Mouse (Mus musculus) Muller cell, postnatal 12 days (primary cell): ENCODE measurements at regions not wholly inside any gene's neighbourhood (a gene's known extent, or its start where the extent isn't known, plus 50 kb on each side); places are given as distances from the start of the nearest gene placed in this dataset.

Experiments
- DNase-seq: peaks from one replicate; pipeline ENCODE4 v3.0.0-alpha.2; 2015; ENCODE audit errors: inconsistent ontology term

GRCm38 (mm10) chr10:38875667-38876245 lies 54.2 kb upstream of the Rfpl4b start:
- DNase-seq, result no peak

GRCm38 (mm10) chr10:38879271-38879670 lies 57.7 kb upstream of the Rfpl4b start:
- DNase-seq, result no peak

- no peak for DNase-seq
Observed at GRCm38 (mm10) chr10:38880642-38881187, 59.1 kb upstream of the Rfpl4b start.

- DNase-seq, result no peak
Observed at GRCm38 (mm10) chr10:38882154-38882553, 60.6 kb upstream of the Rfpl4b start.

GRCm38 (mm10) chr10:38883816-38884599 lies 62.4 kb upstream of the Rfpl4b start:
- DNase-seq, result no peak

GRCm38 (mm10) chr10:38884641-38885040 lies 63.1 kb upstream of the Rfpl4b start:
- DNase-seq, result no peak

GRCm38 (mm10) chr10:38886441-38886840 lies 64.9 kb upstream of the Rfpl4b start:
- DNase-seq, result peak; percentile 55

GRCm38 (mm10) chr10:38887896-38888295 lies 66.3 kb upstream of the Rfpl4b start:
- DNase-seq, result no peak

- DNase-seq, result no peak
Observed at GRCm38 (mm10) chr10:38894706-38895105, 70.6 kb upstream of the Lama4 start.

GRCm38 (mm10) chr10:38895656-38896055 lies 69.7 kb upstream of the Lama4 start:
- no peak for DNase-seq

GRCm38 (mm10) chr10:38897573-38897972 lies 67.7 kb upstream of the Lama4 start:
- no peak for DNase-seq

GRCm38 (mm10) chr10:38906121-38906520 lies 59.2 kb upstream of the Lama4 start:
- DNase-seq, result no peak

- no peak for DNase-seq
Observed at GRCm38 (mm10) chr10:38907835-38908234, 57.5 kb upstream of the Lama4 start.

GRCm38 (mm10) chr10:38908277-38908676 lies 57.0 kb upstream of the Lama4 start:
- peak; percentile 76 for DNase-seq

- no peak for DNase-seq
Observed at GRCm38 (mm10) chr10:38909152-38909732, 56.1 kb upstream of the Lama4 start.

GRCm38 (mm10) chr10:38909843-38910242 lies 55.5 kb upstream of the Lama4 start:
- DNase-seq, result no peak

- DNase-seq, result no peak
Observed at GRCm38 (mm10) chr10:38913013-38913412, 52.3 kb upstream of the Lama4 start.
